Mouse (Mus musculus): ENCODE results near the gene Gm10197.

- no peak for TF ChIP-seq TCF12 (IDR thresholded peaks at IDR 0.05; ENCODE audit: insufficient read depth, poor library complexity, severe bottlenecking)
- no peak for TF ChIP-seq USF1 (IDR thresholded peaks at IDR 0.05; ENCODE audit: low read depth)
- no peak for TF ChIP-seq TCF3 (IDR thresholded peaks at IDR 0.05; ENCODE audit: insufficient read length, low read depth)
- TF ChIP-seq MYOD1 (IDR thresholded peaks at IDR 0.05; ENCODE audit: control insufficient read depth in 1 of 3, insufficient read length in 2 of 3, low read depth in 2 of 3), result no peak
These were observed 43.6 kb upstream of the Gm10197 start for GRCm38 (mm10) chr19:53415198-53415597.
